Mouse (Mus musculus) effector memory CD4-positive, alpha-beta T cell, adult 7 months (primary cell): ENCODE results near the gene Tspan12. TPM values are rescaled to one million over a fixed set of nuclear protein-coding genes. Genes with fewer than 3 reads are reported as not detected.

Experiments
- polyA plus RNA-seq: library from polyadenylated mRNA; unstranded; fragments of 100-300 nt; shearing (Covaris generic); gene quantifications from one replicate; pipeline ENCODE4 v1.2.1, GENCODE M21; 2017

The Tspan12 gene
- polyA plus RNA-seq: not detected

DNA sequence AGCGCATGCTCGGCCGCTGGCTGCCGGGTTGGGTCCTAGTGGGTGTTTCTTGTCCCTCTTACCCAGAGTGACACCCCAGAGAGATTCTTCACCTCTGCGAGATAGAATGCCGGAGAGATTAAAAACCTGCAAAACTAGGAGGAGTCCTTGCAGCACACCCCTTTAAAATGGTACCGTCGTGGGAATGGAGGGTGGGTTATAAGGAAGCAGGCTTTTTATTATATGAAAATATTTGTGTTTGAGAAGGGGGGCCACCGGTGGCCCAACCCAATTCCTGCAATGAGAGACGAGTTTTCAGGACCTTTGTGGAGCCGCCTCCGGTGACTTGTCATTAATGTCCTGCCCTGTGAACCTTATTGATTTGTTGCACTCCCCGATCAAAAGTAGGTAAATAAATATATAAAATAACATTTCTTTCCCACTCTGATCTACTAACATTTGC, at the start of gene Tspan12:
TSS of gene Tspan12 (minus strand) at position 172 of the 442 bp plus-strand sequence.

Other genes with a start within 250 kb of the Tspan12 start
- gene Ing3, start 97.1 kb upstream of the Tspan12 start, polyA plus RNA-seq: 83.7 TPM
- 0.43 TPM for gene Cped1, start 133.4 kb upstream of the Tspan12 start, polyA plus RNA-seq